Mouse (Mus musculus) forebrain, embryonic 15.5 days (tissue): Measurements from ENCODE around the gene Txnip. TPM values are rescaled to one million over a fixed set of nuclear protein-coding genes. Genes with fewer than 3 reads are reported as not detected.

Experiments
- ATAC-seq: fragments of 200-750 bp; cut with Nextera tagmentation; replicated peaks from 2 replicates; pipeline ENCODE4 v1.8.0; 2017; ENCODE audit warnings: mild to moderate bottlenecking, moderate TSS enrichment, moderate library complexity
- H3K27ac ChIP-seq: fragments of 300-500 bp; sonication (generic); replicated peaks from 2 replicates; pipeline ENCODE4 v1.5.1; 2015; ENCODE audit warnings: mild to moderate bottlenecking, inconsistent platforms
- H3K27me3 ChIP-seq: fragments of 300-500 bp; sonication (generic); 2 replicates; pipeline ENCODE4 v1.6.1; 2015; ENCODE audit warnings: inconsistent platforms
- H3K36me3 ChIP-seq: fragments of 300-500 bp; sonication (generic); 2 replicates; pipeline ENCODE4 v1.6.1; 2015; ENCODE audit warnings: mild to moderate bottlenecking, inconsistent platforms
- H3K4me1 ChIP-seq: fragments of 300-500 bp; sonication (generic); 2 replicates; pipeline ENCODE4 v1.6.1; 2015; ENCODE audit warnings: inconsistent platforms
- H3K4me2 ChIP-seq: fragments of 300-500 bp; sonication (generic); replicated peaks from 2 replicates; pipeline ENCODE4 v1.6.1; 2015; ENCODE audit warnings: mild to moderate bottlenecking, inconsistent platforms
- H3K4me3 ChIP-seq: fragments of 300-500 bp; sonication (generic); 2 replicates; pipeline ENCODE4 v1.5.1; 2015; ENCODE audit warnings: mild to moderate bottlenecking, inconsistent platforms
- H3K9ac ChIP-seq: fragments of 300-500 bp; sonication (generic); replicated peaks from 2 replicates; pipeline ENCODE4 v1.6.1; 2015; ENCODE audit warnings: mild to moderate bottlenecking, inconsistent platforms
- H3K9me3 ChIP-seq: fragments of 300-500 bp; sonication (generic); 2 replicates; pipeline ENCODE4 v1.6.1; 2016; ENCODE audit warnings: inconsistent platforms
- WGBS: fragments of 180-500 bp; shearing (Covaris S2); methylation state at CpG from one replicate; pipeline ENCODE4 v1.1.7; 2015; ENCODE audit warnings: mixed read lengths; 5-methylcytosine and 5-hydroxymethylcytosine counted together
- polyA plus RNA-seq: library from polyadenylated mRNA; unstranded; fragments of >200 nt; fragmentation: Nextera tagmentation; extraction: Ambion mirVana; gene quantifications from 2 replicates; pipeline ENCODE4 v1.2.1, GENCODE M21; 2015

Gene Txnip
- polyA plus RNA-seq, 1 experiment from 2014 or later, result 68.4 TPM

DNA sequence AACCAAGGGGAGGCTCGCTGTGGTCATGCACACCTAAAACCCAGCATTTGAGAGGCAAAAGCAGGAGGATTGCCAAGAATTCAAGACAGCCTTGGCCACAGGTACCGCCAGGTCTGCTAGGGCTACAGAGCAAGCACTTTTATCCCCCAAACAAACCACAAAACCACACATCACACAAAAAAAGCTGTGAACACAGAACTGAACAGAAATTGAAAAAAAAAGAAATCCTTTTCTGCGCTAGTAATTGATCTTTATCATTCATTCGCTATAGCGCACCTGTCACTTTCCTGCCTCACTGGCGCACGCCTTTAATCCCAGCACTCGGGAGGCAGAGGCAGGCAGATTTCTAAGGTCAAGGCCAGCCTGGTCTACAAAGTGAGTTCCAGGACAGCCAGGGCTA lies 5.5 kb downstream of the Txnip start:
- Histone ChIP-seq H3K9ac (no peak overlapping the region), H3K27ac (no peak overlapping the region), H3K4me1 (peaks cover 36% of the 10 kb centered on the region), H3K4me2 (no peak overlapping the region), H3K9me3 (no peaks in the 10 kb centered on the region), H3K27me3 (no peaks in the 10 kb centered on the region), H3K36me3 (peaks cover 18% of the 10 kb centered on the region), H3K4me3 (no peak overlapping the region)
- WGBS, result 95% methylated on average over 8 of the region's 8 CpGs
- no peak for ATAC-seq

DNA sequence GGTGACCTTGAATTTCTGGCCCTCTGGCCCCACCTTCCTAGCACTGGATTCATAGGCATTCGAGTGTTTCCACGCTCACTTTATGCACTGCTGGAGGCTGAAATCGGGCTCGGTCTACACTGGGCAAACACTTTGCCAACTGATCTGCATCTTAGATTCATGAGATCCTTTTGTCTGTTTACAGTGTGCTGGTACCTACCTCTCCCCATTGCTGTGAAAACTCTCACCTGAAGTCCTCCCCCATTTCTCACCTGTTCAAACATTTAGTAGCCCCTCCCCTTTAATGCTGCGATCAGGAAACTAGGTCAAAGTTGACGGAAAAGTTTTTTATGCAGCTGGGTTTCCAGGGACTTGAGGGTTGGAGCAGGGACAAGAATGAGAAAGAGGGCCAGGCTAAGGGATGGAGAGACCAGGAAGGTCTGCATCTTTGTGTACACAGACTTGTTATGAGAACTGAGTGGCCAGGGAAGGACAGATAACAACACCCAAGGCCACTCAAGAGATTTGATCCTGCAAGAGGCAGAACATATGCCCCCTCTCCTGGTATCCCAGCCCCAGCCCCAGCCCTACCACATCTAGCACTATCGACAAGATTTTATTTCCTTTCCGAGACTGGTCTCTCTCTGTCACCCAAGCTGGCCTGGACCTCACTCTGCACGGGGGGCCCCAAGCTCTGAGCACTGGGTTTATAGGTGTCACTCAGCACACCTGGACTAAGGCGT lies 6.3 kb downstream of the Txnip start:
- peaks cover 29% of the 10 kb centered on the region for H3K4me1 ChIP-seq
- H3K4me3 ChIP-seq, result no peak overlapping the region
- H3K27me3 ChIP-seq, result no peaks in the 10 kb centered on the region
- H3K9ac ChIP-seq, result no peak overlapping the region
- no peaks in the 10 kb centered on the region for H3K9me3 ChIP-seq
- no peak overlapping the region for H3K4me2 ChIP-seq
- H3K27ac ChIP-seq, result 0 out of 2 replicates have a peak overlapping the region, but pooled peaks have one; percentile 15
- 82% methylated on average over 10 of the region's 10 CpGs for WGBS
- peaks cover 18% of the 10 kb centered on the region for H3K36me3 ChIP-seq
- ATAC-seq, result no peak

DNA sequence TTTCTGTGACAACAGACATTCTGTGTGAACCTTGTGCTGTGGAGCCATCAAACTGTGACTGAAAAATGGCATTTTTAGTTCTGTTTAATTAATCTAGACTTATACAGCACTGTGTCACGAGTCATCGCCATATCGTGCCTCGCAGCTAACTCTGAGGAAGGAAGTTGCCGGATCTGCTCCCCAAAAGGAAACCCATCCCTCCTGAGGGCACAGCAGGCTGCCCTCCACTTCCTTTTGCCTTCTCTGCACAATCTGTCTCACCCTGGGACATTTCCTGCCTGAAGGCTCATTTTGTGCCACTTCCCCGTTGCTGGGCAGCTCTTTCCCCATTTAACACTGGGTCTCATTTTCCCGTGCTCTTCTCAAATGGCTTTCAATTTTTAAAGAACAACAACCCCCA lies 6.9 kb downstream of the Txnip start:
- WGBS, result 82% methylated on average over 7 of the region's 7 CpGs
- no peak overlapping the region for H3K4me3 ChIP-seq
- H3K27me3 ChIP-seq, result no peaks in the 10 kb centered on the region
- H3K9ac ChIP-seq, result no peak overlapping the region
- H3K9me3 ChIP-seq, result no peaks in the 10 kb centered on the region
- 0 out of 2 replicates have a peak overlapping the region, but pooled peaks have one; percentile 15 for H3K27ac ChIP-seq
- no peak overlapping the region for H3K4me2 ChIP-seq
- no peak for ATAC-seq
- H3K36me3 ChIP-seq, result peaks cover 18% of the 10 kb centered on the region
- peaks cover 23% of the 10 kb centered on the region for H3K4me1 ChIP-seq

DNA sequence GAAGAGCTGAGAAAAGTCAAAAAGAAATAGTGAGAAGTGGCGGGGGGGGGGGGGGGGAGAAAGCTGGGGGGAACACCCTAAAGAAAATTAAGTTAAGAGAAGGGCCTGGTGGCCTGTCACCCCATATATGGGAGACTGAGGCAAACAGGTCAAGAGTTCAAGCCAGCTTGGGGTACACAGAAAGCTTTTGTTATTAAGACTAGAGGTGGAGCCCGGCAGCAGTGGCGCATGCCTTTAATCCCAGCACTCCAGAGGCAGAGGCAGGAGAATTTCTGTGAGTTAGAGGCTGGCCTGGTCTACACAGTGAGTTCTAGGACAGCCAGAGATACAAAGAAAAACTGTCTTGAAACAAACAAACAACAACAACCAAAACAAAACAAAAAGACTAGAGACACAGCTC lies 7.3 kb downstream of the Txnip start:
- Histone ChIP-seq H3K4me2 (no peak overlapping the region), H3K27me3 (no peaks in the 10 kb centered on the region), H3K4me3 (no peak overlapping the region), H3K4me1 (peaks cover 19% of the 10 kb centered on the region), H3K36me3 (peaks cover 13% of the 10 kb centered on the region), H3K9ac (no peak overlapping the region), H3K27ac (no peak overlapping the region), H3K9me3 (no peaks in the 10 kb centered on the region)
- ATAC-seq, result no peak
- WGBS, result 97% methylated on average over 3 of the region's 3 CpGs

DNA sequence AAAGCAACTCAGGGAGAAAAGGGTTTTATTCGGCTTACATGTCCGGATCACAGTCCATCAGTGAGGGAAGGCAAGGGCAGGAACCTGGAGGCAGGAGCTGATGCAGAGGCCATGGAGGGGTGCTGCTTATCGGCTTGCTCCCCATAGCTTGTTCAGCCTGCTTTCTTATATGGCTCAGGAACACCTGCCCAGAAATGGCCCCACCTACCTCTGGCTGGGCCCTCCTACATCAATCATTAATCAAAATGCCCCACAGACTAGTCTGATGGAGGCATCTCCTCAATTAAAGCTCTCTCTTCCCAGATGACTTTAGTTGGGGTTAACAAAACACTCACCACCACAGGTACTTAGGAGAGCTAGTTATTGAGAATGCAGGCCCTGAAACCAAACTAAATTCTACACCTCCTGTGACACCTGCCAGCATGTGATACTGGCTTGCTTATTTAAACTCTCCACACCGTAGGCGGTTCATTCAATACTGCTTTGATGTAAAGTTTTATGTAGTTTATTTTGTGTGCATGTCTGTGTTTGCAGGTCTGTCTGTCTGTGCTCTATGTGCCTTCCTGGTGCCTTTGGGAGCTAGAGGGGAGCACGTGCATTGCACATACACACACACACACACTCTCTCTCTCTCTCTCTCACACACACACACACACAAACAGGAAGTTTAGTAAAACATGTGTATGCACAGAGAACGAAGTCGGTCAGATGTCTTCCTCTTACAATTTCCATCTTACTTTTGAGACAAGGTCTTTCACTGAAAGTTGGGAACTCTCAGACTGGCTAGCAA lies 9.1 kb downstream of the Txnip start:
- no peak overlapping the region for H3K27ac ChIP-seq
- H3K9ac ChIP-seq, result no peak overlapping the region
- H3K36me3 ChIP-seq, result no peaks in the 10 kb centered on the region
- no peak for ATAC-seq
- H3K4me3 ChIP-seq, result no peak overlapping the region
- no peak overlapping the region for H3K4me2 ChIP-seq
- H3K27me3 ChIP-seq, result no peaks in the 10 kb centered on the region
- no peaks in the 10 kb centered on the region for H3K9me3 ChIP-seq
- H3K4me1 ChIP-seq, result 0 out of 2 replicates have a peak, but pooled peaks cover 2% of the 10 kb centered on the region
- 83% methylated on average over 8 of the region's 8 CpGs for WGBS

DNA sequence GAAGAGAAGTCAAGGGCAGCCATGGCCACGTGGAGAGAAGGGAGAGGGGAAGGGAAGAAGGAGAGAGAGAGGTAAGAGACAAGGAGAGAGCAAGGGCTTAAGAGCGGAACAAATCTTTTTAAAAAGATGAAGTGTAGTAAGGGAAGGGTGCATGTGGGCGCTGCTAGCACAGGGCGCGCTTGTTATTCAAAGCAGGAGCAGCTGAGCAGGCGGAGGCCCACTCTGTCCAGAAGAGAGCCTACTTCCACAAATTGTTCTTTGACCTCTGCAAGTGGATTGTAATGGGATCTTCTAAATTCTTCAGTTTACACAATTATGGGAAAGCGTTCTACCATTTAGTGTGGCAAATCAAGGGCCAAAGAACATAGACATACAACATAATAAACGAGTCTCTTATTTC lies 10.8 kb downstream of the Txnip start:
- no peak overlapping the region for H3K4me2 ChIP-seq
- H3K4me1 ChIP-seq, result no peaks in the 10 kb centered on the region
- no peaks in the 10 kb centered on the region for H3K36me3 ChIP-seq
- no peaks in the 10 kb centered on the region for H3K9me3 ChIP-seq
- H3K9ac ChIP-seq, result no peak overlapping the region
- no peak overlapping the region for H3K27ac ChIP-seq
- ATAC-seq, result no peak
- WGBS, result 83% methylated on average over 8 of the region's 8 CpGs
- no peaks in the 10 kb centered on the region for H3K27me3 ChIP-seq
- no peak overlapping the region for H3K4me3 ChIP-seq

DNA sequence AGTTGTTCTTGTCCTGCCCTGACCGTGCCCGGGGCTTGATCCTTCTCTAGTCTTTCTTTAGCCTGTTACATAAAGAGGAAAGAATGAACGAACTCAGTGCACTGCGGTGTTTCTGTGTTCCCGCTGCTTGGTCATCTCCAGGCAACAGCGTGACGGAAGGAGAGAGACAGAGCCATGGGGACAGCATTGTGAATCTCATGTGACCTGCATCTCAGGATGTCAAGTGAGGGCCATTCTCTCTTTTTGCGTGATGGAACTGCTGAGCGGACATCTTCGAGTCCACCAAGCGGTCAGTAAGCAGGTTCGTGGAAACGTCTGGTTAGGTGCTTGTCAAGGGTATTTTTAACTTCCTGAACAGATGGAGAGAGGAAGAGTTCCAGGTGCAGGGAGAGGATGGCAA lies 11.7 kb downstream of the Txnip start:
- WGBS, result 94% methylated on average over 13 of the region's 13 CpGs
- no peak overlapping the region for H3K9ac ChIP-seq
- no peaks in the 10 kb centered on the region for H3K9me3 ChIP-seq
- no peaks in the 10 kb centered on the region for H3K36me3 ChIP-seq
- no peak overlapping the region for H3K27ac ChIP-seq
- H3K27me3 ChIP-seq, result no peaks in the 10 kb centered on the region
- no peak for ATAC-seq
- no peaks in the 10 kb centered on the region for H3K4me1 ChIP-seq
- no peak overlapping the region for H3K4me2 ChIP-seq
- H3K4me3 ChIP-seq, result no peak overlapping the region

DNA sequence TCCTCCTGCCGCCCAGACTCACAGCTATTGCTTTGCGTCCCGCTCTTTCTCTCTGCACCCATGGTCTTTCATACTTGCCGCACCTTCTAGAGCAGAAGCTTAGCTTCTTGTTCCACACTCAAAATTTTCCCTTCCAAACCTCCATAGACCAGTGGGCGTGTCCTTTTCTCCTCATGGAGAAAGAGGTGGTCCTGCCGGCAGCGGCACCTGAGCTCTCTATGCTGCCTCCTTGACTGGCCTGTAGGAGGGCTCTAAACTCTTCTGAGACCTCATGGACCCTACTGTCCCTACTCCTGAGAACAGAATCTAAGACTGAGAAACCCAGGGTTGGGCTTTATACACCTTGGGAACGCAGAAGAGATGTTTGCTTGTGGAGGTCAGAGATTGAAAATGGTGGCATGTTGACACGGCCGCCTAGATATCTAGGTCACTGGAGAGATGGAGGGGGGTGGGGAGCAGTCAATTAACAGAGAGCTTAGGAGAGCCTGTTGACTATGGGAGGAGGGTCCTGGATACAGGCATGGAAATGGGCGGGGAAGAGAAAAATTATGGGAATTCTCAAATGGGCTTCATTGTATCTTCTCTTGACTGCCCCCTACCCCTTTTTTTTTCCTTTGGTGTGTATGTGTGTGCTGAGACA lies 12.3 kb downstream of the Txnip start:
- no peak overlapping the region for H3K9ac ChIP-seq
- no peaks in the 10 kb centered on the region for H3K9me3 ChIP-seq
- no peaks in the 10 kb centered on the region for H3K36me3 ChIP-seq
- no peak for ATAC-seq
- H3K27ac ChIP-seq, result no peak overlapping the region
- no peak overlapping the region for H3K4me3 ChIP-seq
- no peaks in the 10 kb centered on the region for H3K27me3 ChIP-seq
- WGBS, result 86% methylated on average over 11 of the region's 11 CpGs
- H3K4me1 ChIP-seq, result no peaks in the 10 kb centered on the region
- no peak overlapping the region for H3K4me2 ChIP-seq

DNA sequence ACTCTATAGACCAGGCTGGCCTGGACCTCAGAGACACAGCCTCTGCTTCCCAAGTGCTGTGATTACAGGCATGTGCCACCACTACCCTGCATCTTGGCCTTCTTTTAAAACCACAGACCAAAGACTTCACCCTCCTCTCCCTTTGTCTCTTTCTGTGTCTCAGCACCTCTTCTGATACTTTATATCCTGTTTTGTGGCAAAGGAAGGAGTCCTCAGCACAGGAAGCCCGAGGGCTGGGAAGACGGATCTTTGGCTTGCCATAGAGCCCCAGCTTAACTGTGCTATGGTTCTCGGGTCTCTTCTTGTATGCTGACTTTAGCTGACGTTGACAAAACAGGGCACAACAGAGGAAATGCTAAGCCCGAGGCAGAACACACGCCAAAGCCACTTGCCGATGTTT lies 12.9 kb downstream of the Txnip start:
- ATAC-seq, result no peak
- no peaks in the 10 kb centered on the region for H3K9me3 ChIP-seq
- no peaks in the 10 kb centered on the region for H3K27me3 ChIP-seq
- H3K27ac ChIP-seq, result no peak overlapping the region
- no peak overlapping the region for H3K4me3 ChIP-seq
- WGBS, result 75% methylated on average over 7 of the region's 7 CpGs
- H3K4me2 ChIP-seq, result no peak overlapping the region
- no peaks in the 10 kb centered on the region for H3K4me1 ChIP-seq
- no peaks in the 10 kb centered on the region for H3K36me3 ChIP-seq
- H3K9ac ChIP-seq, result no peak overlapping the region

DNA sequence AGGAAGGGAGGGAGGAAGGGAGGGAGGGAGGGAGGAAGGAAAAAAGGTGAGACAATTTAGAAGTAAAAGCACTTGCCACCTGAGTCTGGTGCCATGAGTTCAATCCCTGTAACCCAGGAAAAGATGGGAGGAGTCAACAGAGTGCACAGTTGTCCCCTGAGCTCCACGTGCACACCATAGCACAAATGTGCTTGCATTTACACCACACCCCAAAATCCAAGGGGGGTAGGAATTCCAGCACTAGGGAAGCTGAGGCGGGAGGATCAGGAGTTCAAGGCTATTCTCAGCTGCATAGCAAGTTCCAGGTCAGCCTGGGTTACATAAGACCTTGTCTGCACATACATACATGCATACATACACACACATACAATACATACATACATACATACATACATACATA lies 13.6 kb downstream of the Txnip start:
- H3K4me1 ChIP-seq, result peaks cover 1% of the 10 kb centered on the region
- no peaks in the 10 kb centered on the region for H3K27me3 ChIP-seq
- no peak overlapping the region for H3K27ac ChIP-seq
- H3K4me3 ChIP-seq, result no peak overlapping the region
- H3K36me3 ChIP-seq, result no peaks in the 10 kb centered on the region
- H3K9ac ChIP-seq, result no peak overlapping the region
- H3K9me3 ChIP-seq, result no peaks in the 10 kb centered on the region
- no peak for ATAC-seq
- no peak overlapping the region for H3K4me2 ChIP-seq
- 75% methylated on average over 2 of the region's 2 CpGs for WGBS

DNA sequence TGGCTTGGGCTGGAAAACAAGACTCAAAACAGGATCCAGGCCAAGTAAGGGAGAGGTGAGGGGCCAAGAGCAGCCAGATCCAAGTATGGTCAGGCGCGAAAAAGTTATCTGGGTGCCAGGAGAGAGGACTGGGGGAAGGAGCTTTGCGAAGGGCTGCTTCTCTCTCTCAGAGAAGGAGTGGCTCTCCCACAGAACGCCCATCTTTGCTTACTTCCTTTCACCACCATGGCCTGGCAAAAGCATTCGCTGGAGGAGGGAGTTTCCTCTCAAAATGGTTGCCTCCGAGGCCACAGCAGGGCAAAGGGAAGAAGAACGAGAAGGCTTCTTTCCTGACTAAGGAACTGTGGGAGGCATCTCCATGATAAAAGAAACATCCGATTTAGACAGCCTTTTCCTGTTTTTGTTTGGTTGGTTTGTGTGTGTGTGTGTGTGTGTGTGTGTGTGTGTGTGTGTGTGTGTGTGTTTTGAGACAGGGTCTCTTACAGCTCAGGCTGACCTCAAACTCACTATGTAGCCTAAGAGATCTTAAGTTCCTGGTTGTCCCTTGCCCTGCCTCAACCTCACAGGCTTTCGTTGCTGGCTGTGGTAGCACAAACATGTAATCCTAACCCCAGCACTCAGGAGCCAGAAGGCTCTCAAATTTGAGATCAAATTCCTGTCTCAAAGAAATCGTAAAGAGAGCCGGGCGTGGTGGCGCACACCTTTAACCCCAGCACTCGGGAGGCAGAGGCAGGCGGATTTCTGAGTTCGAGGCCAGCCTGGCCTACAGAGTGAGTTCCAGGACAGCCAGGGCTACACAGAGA lies 14.3 kb downstream of the Txnip start:
- no peak overlapping the region for H3K4me3 ChIP-seq
- peaks cover 8% of the 10 kb centered on the region for H3K4me1 ChIP-seq
- H3K4me2 ChIP-seq, result no peak overlapping the region
- 81% methylated on average over 16 of the region's 16 CpGs for WGBS
- H3K9ac ChIP-seq, result no peak overlapping the region
- no peak for ATAC-seq
- no peaks in the 10 kb centered on the region for H3K36me3 ChIP-seq
- no peaks in the 10 kb centered on the region for H3K9me3 ChIP-seq
- H3K27me3 ChIP-seq, result no peaks in the 10 kb centered on the region
- no peak overlapping the region for H3K27ac ChIP-seq
